Mouse (Mus musculus) liver, adult 2 months (tissue): ENCODE results near the gene Sh3rf3.

ENCODE experiments used
- CTCF ChIP-seq: fragments of 200-500 bp; IDR thresholded peaks from 2 replicates; pipeline ENCODE4 v1.5.1; 2011; ENCODE audit warnings: low read depth, low read length, control low read depth
- POLR2A ChIP-seq: fragments of 200-500 bp; IDR thresholded peaks from 2 replicates; pipeline ENCODE4 v1.6.1; 2011; ENCODE audit warnings: low read length, control low read depth; ENCODE audit not compliant: insufficient read depth; ENCODE audit errors: extremely low read depth

DNA sequence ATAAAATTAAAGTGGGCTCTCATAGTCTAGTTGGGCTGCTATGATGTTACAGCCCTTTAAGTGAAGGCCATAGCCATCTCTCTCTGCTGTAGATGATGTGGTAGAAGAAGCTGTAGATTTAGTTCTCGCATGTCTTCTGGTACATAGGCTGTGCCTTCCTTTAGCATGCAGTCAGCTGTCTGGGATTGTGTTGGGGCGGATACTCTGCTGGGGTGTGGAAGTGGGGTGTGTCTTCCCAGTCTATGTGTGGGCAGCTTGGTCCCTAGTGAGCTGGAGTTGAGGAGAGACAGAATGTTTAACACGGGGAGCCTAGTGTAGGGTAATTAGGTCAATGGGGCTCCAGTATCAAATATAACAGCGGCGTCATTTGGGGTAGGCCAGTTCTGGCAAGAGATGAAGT is 82.3 kb downstream of the Sh3rf3 start:
- no peak for TF ChIP-seq CTCF
- no peak for TF ChIP-seq POLR2A
